Mouse (Mus musculus) stomach, embryonic 15.5 days (tissue): ENCODE measurements around the gene Hmgxb4. TPM values are rescaled to one million over a fixed set of nuclear protein-coding genes. Genes with fewer than 3 reads are reported as not detected.
A peak's percentile ranks its signal among the peaks of the same experiment; 100 is the strongest.

Source experiments
- ATAC-seq: fragments of 200-750 bp; cut with Nextera tagmentation; 2 replicates; pipeline ENCODE4 v1.8.0; 2017; ENCODE audit warnings: low read depth, moderate number of reproducible peaks, moderate TSS enrichment; ENCODE audit not compliant: insufficient read depth, low FRiP score
- H3K27ac ChIP-seq: fragments of 300-500 bp; sonication (generic); 2 replicates; pipeline ENCODE4 v1.5.1; 2015; ENCODE audit warnings: mild to moderate bottlenecking, inconsistent platforms
- H3K27me3 ChIP-seq: fragments of 300-500 bp; sonication (generic); replicated peaks from 2 replicates; pipeline ENCODE4 v1.6.1; 2015; ENCODE audit warnings: inconsistent platforms
- H3K36me3 ChIP-seq: fragments of 300-500 bp; sonication (generic); 2 replicates; pipeline ENCODE4 v1.6.1; 2015; ENCODE audit warnings: inconsistent platforms
- H3K4me1 ChIP-seq: fragments of 300-500 bp; sonication (generic); 2 replicates; pipeline ENCODE4 v1.6.1; 2015; ENCODE audit warnings: inconsistent platforms
- H3K4me2 ChIP-seq: fragments of 300-500 bp; sonication (generic); 2 replicates; pipeline ENCODE4 v1.6.1; 2015; ENCODE audit warnings: mild to moderate bottlenecking, inconsistent platforms
- H3K4me3 ChIP-seq: fragments of 300-500 bp; sonication (generic); replicated peaks from 2 replicates; pipeline ENCODE4 v1.5.1; 2015; ENCODE audit warnings: inconsistent platforms
- H3K9ac ChIP-seq: fragments of 300-500 bp; sonication (generic); 2 replicates; pipeline ENCODE4 v1.6.1; 2015; ENCODE audit warnings: inconsistent platforms
- H3K9me3 ChIP-seq: fragments of 300-500 bp; sonication (generic); 2 replicates; pipeline ENCODE4 v1.6.1; 2016; ENCODE audit warnings: inconsistent platforms
- WGBS: fragments of 180-500 bp; shearing (Covaris S2); methylation state at CpG from one replicate; pipeline ENCODE4 v1.1.7; 2015; 5-methylcytosine and 5-hydroxymethylcytosine counted together
- polyA plus RNA-seq: library from polyadenylated mRNA; unstranded; fragments of >200 nt; fragmentation: Nextera tagmentation; extraction: Ambion mirVana; gene quantifications from 2 replicates; pipeline ENCODE4 v1.2.1, GENCODE M21; 2015

Hmgxb4 gene
- polyA plus RNA-seq, 1 experiment from 2014 or later = 26.0 TPM

- 85% methylated on average over 5 of the region's 5 CpGs for WGBS
These were observed 5.7 kb upstream of the Hmgxb4 start for GRCm38 (mm10) chr8:74987436-74987835.

GRCm38 (mm10) chr8:74990021-74990420, 3.1 kb upstream of the Hmgxb4 start:
- Histone ChIP-seq H3K4me1 (peaks cover 5% of the 10 kb centered on the region; the same call in 1 of the 2 replicates), H3K27me3 (no peaks in the 10 kb centered on the region), H3K4me3 (no peak overlapping the region), H3K9me3 (no peaks in the 10 kb centered on the region), H3K27ac (no peak overlapping the region), H3K4me2 (peak overlapping the region; percentile 34), H3K36me3 (no peaks in the 10 kb centered on the region), H3K9ac (no peak overlapping the region)
- WGBS = 8% methylated on average over 15 of the region's 15 CpGs
- ATAC-seq = no peak

More at GRCm38 (mm10) chr8:74987436-74987835, 5.7 kb upstream of the Hmgxb4 start:
- Histone ChIP-seq H3K27ac (no peak overlapping the region), H3K27me3 (no peaks in the 10 kb centered on the region), H3K4me2 (no peak overlapping the region), H3K9ac (no peak overlapping the region), H3K36me3 (no peaks in the 10 kb centered on the region), H3K9me3 (no peaks in the 10 kb centered on the region), H3K4me3 (no peak overlapping the region), H3K4me1 (no peaks in the 10 kb centered on the region)
- no peak for ATAC-seq

DNA sequence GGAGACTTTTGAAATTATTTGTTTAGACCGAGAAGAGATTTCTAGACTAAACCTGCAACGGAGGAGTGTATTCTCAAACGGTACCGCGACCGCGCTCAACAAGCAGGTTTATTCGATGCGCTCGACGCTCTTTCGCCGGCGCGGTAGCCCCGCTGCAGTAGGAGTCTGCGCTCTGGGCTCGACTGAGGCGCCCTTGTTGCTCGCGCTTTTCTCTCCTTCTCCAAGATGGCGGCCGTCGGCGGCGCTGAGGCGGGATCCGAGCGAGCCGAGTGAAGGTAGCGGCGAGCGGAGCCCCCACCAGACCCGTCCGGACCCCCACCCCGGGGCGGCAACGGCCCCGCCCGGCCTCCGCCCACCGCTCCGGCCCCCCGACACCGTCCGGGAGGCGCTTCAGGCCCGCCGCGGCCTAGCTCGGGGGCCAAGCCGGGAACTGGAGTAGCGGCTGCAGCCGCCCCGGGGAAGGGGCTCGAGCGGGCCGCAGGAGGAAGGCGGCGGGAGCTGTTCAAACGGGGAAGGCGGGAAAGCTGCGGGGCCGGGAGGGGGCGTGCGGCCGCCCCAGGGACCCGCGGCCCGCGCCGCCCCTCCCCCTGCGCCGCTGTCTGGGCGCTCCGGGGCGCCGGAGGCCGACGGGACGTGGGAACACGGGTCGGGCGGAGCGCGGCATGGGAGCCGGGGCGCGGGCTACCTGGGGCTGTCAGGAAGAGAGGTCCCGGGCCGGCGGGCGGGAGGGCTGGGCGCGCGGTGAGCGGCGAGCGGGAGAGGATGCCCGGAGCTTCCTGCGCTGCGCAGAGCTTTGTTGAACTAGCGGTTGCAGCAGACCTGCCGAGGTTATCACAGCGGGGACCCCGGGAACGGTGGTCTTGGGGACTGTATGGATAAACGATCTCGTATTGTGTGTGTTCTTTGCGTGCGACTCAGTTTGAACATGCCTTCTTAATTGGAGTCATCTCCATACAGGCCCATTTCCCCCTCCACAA, 607 bp downstream of the Hmgxb4 start:
- peak; percentile 93 for ATAC-seq
- no peaks in the 10 kb centered on the region for H3K9me3 ChIP-seq
- under 1% methylated on average over 58 of the region's 111 CpGs for WGBS
- H3K4me2 ChIP-seq = peak overlapping the region; percentile 57
- H3K27me3 ChIP-seq = no peaks in the 10 kb centered on the region
- H3K27ac ChIP-seq = peak overlapping the region; percentile 95
- peak overlapping the region; percentile 93 for H3K4me3 ChIP-seq
- H3K9ac ChIP-seq = peak overlapping the region; percentile 98
- H3K36me3 ChIP-seq = 0 out of 2 replicates have a peak, but pooled peaks cover under 1% of the 10 kb centered on the region
- H3K4me1 ChIP-seq = peaks cover 5% of the 10 kb centered on the region; the same call in 1 of the 2 replicates

GRCm38 (mm10) chr8:74994540-74994939, 1.4 kb downstream of the Hmgxb4 start:
- Histone ChIP-seq H3K4me2 (peak overlapping the region; percentile 57), H3K9me3 (no peaks in the 10 kb centered on the region), H3K4me3 (peak overlapping the region; percentile 93), H3K27me3 (no peaks in the 10 kb centered on the region), H3K9ac (peak overlapping the region; percentile 4; the same call in 1 of the 2 replicates), H3K27ac (peak overlapping the region; percentile 26; the same call in 1 of the 2 replicates), H3K36me3 (0 out of 2 replicates have a peak, but pooled peaks cover 9% of the 10 kb centered on the region), H3K4me1 (peaks cover 5% of the 10 kb centered on the region; the same call in 1 of the 2 replicates)
- ATAC-seq = no peak
- WGBS = 2% methylated on average over 7 of the region's 7 CpGs

DNA sequence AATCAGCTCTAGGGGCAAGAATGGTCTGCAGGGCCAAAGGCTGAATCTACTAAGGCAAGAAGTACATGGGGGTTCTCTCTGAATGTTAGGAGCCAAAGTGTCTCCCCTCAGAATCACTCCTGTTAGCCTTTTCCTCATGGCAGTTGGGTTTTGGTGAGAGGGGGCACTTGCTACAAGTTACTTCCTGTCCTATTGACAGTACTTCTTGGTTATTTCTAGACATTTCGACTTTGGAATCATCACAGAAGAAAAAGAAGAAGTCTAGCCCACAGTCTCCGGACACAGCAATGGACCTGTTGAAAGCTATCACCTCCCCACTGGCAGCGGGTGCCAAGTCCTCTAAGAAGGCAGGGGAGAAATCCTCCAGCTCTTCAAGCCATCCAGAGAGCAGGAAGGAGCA, 7.3 kb downstream of the Hmgxb4 start:
- H3K27ac ChIP-seq = no peak overlapping the region
- H3K4me3 ChIP-seq = no peak overlapping the region
- 86% methylated on average over 3 of the region's 3 CpGs for WGBS
- no peak for ATAC-seq
- H3K36me3 ChIP-seq = peaks cover 34% of the 10 kb centered on the region
- H3K9ac ChIP-seq = no peak overlapping the region
- no peaks in the 10 kb centered on the region for H3K9me3 ChIP-seq
- H3K27me3 ChIP-seq = no peaks in the 10 kb centered on the region
- no peaks in the 10 kb centered on the region for H3K4me1 ChIP-seq
- no peak overlapping the region for H3K4me2 ChIP-seq

- H3K9ac ChIP-seq = no peak overlapping the region
- peaks cover 15% of the 10 kb centered on the region for H3K36me3 ChIP-seq
- H3K27me3 ChIP-seq = no peaks in the 10 kb centered on the region
- no peaks in the 10 kb centered on the region for H3K9me3 ChIP-seq
- 93% methylated on average over 2 of the region's 2 CpGs for WGBS
- no peak overlapping the region for H3K4me2 ChIP-seq
- H3K27ac ChIP-seq = no peak overlapping the region
- no peaks in the 10 kb centered on the region for H3K4me1 ChIP-seq
- no peak for ATAC-seq
- H3K4me3 ChIP-seq = no peak overlapping the region
These were observed 15.7 kb downstream of the Hmgxb4 start for GRCm38 (mm10) chr8:75008826-75009225.

- no peaks in the 10 kb centered on the region for H3K27me3 ChIP-seq
- WGBS = 48% methylated on average over 2 of the region's 2 CpGs
- no peak for ATAC-seq
- no peak overlapping the region for H3K9ac ChIP-seq
- H3K27ac ChIP-seq = no peak overlapping the region
- no peak overlapping the region for H3K4me2 ChIP-seq
- H3K4me3 ChIP-seq = no peak overlapping the region
- H3K9me3 ChIP-seq = no peaks in the 10 kb centered on the region
- H3K36me3 ChIP-seq = peaks cover 8% of the 10 kb centered on the region
- no peaks in the 10 kb centered on the region for H3K4me1 ChIP-seq
These were observed 20.4 kb downstream of the Hmgxb4 start for GRCm38 (mm10) chr8:75013557-75013956.

DNA sequence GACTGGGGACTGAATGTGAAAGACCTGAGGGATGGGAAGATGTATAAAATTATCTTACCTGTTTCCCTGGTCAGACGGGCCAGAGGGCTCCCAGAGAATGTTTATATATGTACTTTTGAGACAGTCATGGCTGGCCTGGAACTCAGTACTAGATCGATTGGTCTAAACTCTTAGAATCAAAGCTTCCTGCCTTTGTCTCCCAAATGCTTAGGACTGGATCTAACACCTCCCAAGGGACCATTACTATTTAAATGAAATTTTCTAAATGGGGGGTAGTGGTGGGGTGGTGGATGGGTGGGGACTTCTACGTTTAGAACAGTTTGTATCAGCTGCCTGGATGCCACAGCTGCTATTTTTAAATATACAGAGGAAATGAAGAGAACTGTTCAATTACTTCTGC, 20.8 kb downstream of the Hmgxb4 start:
- ATAC-seq = no peak
- Histone ChIP-seq H3K27me3 (no peaks in the 10 kb centered on the region), H3K36me3 (peaks cover 4% of the 10 kb centered on the region; the same call in 1 of the 2 replicates), H3K9me3 (no peaks in the 10 kb centered on the region), H3K27ac (no peak overlapping the region), H3K4me1 (no peaks in the 10 kb centered on the region), H3K4me2 (no peak overlapping the region), H3K9ac (no peak overlapping the region), H3K4me3 (no peak overlapping the region)
- WGBS = 61% methylated on average over 3 of the region's 3 CpGs

DNA sequence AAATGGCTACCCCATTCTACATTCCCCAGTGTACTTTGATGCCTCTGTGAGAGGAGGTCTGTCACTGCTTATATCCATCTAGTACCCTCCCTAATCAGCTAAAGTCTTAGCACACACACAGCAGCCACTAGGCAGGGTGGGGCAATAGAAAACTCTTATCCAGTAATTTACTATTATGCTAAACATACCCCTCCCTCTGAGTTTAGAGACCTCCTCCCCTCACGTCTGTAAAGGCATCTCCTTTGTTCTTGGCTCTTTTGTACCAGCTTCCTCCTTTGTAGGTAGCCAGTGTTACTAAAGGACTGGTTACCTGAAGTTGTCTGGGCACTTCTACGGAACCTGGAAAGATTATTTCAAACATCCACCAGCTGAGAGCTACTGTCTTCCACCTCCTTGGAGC, 22.8 kb downstream of the Hmgxb4 start:
- H3K4me1 ChIP-seq = no peaks in the 10 kb centered on the region
- no peak overlapping the region for H3K4me2 ChIP-seq
- 60% methylated on average over 2 of the region's 2 CpGs for WGBS
- H3K36me3 ChIP-seq = no peaks in the 10 kb centered on the region
- H3K9ac ChIP-seq = no peak overlapping the region
- ATAC-seq = no peak
- H3K4me3 ChIP-seq = no peak overlapping the region
- no peaks in the 10 kb centered on the region for H3K27me3 ChIP-seq
- no peaks in the 10 kb centered on the region for H3K9me3 ChIP-seq
- H3K27ac ChIP-seq = no peak overlapping the region

DNA sequence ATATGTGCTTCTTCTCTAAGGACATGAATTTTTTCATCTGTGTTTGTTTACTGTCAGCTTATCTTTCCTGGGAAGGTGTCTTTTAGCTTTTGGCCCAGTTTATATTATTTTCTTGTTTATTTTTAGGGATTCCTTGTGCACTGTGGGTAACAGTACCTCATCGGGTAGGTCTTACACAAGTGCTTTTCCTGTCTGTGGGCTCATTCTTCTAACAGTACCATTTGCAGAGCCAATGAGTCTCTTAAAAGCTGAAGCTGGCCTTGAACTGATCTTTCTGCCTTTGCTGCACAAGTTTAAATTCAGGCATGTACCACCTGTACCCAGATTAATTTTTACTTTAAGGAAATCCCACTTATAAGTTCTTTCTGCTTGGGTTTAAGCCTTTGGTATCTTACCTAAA, 23.3 kb downstream of the Hmgxb4 start:
- no peak for ATAC-seq
- 61% methylated on average over 1 of the region's 1 CpGs for WGBS
- no peaks in the 10 kb centered on the region for H3K4me1 ChIP-seq
- H3K36me3 ChIP-seq = no peaks in the 10 kb centered on the region
- no peak overlapping the region for H3K9ac ChIP-seq
- H3K27me3 ChIP-seq = no peaks in the 10 kb centered on the region
- H3K4me3 ChIP-seq = no peak overlapping the region
- no peaks in the 10 kb centered on the region for H3K9me3 ChIP-seq
- H3K27ac ChIP-seq = no peak overlapping the region
- no peak overlapping the region for H3K4me2 ChIP-seq

GRCm38 (mm10) chr8:75018274-75018972, 25.3 kb downstream of the Hmgxb4 start:
- H3K36me3 ChIP-seq = peaks cover 15% of the 10 kb centered on the region
- no peak overlapping the region for H3K9ac ChIP-seq
- H3K4me3 ChIP-seq = no peak overlapping the region
- no peaks in the 10 kb centered on the region for H3K27me3 ChIP-seq
- H3K4me1 ChIP-seq = no peaks in the 10 kb centered on the region
- no peak for ATAC-seq
- no peaks in the 10 kb centered on the region for H3K9me3 ChIP-seq
- no peak overlapping the region for H3K27ac ChIP-seq
- no peak overlapping the region for H3K4me2 ChIP-seq
- 30% methylated on average over 5 of the region's 5 CpGs for WGBS
